Mouse (Mus musculus) lung, embryonic 14.5 days (tissue): ENCODE measurements at regions not wholly inside any gene's neighbourhood (a gene's known extent, or its start where the extent isn't known, plus 50 kb on each side); places are given as distances from the start of the nearest gene placed in this dataset.

Experiments used
- ATAC-seq: fragments of 200-750 bp; cut with Nextera tagmentation; 2 replicates; pipeline ENCODE4 v1.8.0; 2017; ENCODE audit warnings: mild to moderate bottlenecking, moderate TSS enrichment, moderate library complexity; ENCODE audit not compliant: insufficient read depth
- DNase-seq: peaks from one replicate; pipeline ENCODE4 v3.0.0-alpha.2; 2015
- H3K27ac ChIP-seq: fragments of 300-500 bp; sonication (generic); 2 replicates; pipeline ENCODE4 v1.5.1; 2014; ENCODE audit warnings: low read depth, mild to moderate bottlenecking, moderate library complexity
- H3K27me3 ChIP-seq: fragments of 300-500 bp; sonication (generic); 2 replicates; pipeline ENCODE4 v1.6.1; 2014; ENCODE audit warnings: low read length, control low read depth; ENCODE audit not compliant: insufficient read depth
- H3K36me3 ChIP-seq: fragments of 300-500 bp; sonication (generic); 2 replicates; pipeline ENCODE4 v1.6.1; 2014; ENCODE audit warnings: control low read depth; ENCODE audit not compliant: insufficient read depth
- H3K4me1 ChIP-seq: fragments of 300-500 bp; sonication (generic); 2 replicates; pipeline ENCODE4 v1.6.1; 2014; ENCODE audit warnings: antibody characterized with exemption, control low read depth; ENCODE audit not compliant: insufficient read depth
- H3K4me2 ChIP-seq: fragments of 300-500 bp; sonication (generic); 2 replicates; pipeline ENCODE4 v1.6.1; 2014; ENCODE audit warnings: mild to moderate bottlenecking
- H3K4me3 ChIP-seq: fragments of 300-500 bp; sonication (generic); 2 replicates; pipeline ENCODE4 v1.5.1; 2014; ENCODE audit warnings: low read depth, low read length
- H3K9ac ChIP-seq: fragments of 300-500 bp; sonication (generic); 2 replicates; pipeline ENCODE4 v1.6.1; 2014
- H3K9me3 ChIP-seq: fragments of 300-500 bp; sonication (generic); 2 replicates; pipeline ENCODE4 v1.6.1; 2016; ENCODE audit warnings: low read depth, low read length, control low read depth
- CTCF ChIP-seq: IDR thresholded peaks from 2 replicates; pipeline ENCODE4 v1.5.1; 2016; ENCODE audit warnings: antibody characterized with exemption, low read depth
- WGBS: fragments of 180-500 bp; shearing (Covaris S2); extraction: QIAGEN DNeasy Blood & Tissue Kit; methylation state at CpG from one replicate; pipeline ENCODE4 v1.1.7; 2014; 5-methylcytosine and 5-hydroxymethylcytosine counted together

- 91% methylated on average over 1 of the region's 1 CpGs for WGBS
- H3K4me3 ChIP-seq, result no peak overlapping the region
- no peak overlapping the region for H3K27ac ChIP-seq
- TF ChIP-seq CTCF, result no peak
- no peaks in the 10 kb centered on the region for H3K9me3 ChIP-seq
- DNase-seq, result no peak
- no peak overlapping the region for H3K9ac ChIP-seq
- no peaks in the 10 kb centered on the region for H3K36me3 ChIP-seq
- no peaks in the 10 kb centered on the region for H3K4me1 ChIP-seq
- ATAC-seq, result no peak
- H3K4me2 ChIP-seq, result no peak overlapping the region
- H3K27me3 ChIP-seq, result no peaks in the 10 kb centered on the region
Observed at GRCm38 (mm10) chr16:77488155-77488554, 113.7 kb downstream of the Gm11146 start.

GRCm38 (mm10) chr16:77479812-77480211 lies 122.1 kb downstream of the Gm11146 start:
- 57% methylated on average over 7 of the region's 7 CpGs for WGBS
- no peak overlapping the region for H3K27ac ChIP-seq
- no peaks in the 10 kb centered on the region for H3K27me3 ChIP-seq
- no peak overlapping the region for H3K4me2 ChIP-seq
- H3K9me3 ChIP-seq, result no peaks in the 10 kb centered on the region
- H3K36me3 ChIP-seq, result no peaks in the 10 kb centered on the region
- H3K4me1 ChIP-seq, result no peaks in the 10 kb centered on the region
- H3K9ac ChIP-seq, result no peak overlapping the region
- no peak overlapping the region for H3K4me3 ChIP-seq
- no peak for DNase-seq
- TF ChIP-seq CTCF, result no peak
- ATAC-seq, result no peak

- Histone ChIP-seq H3K27me3 (no peaks in the 10 kb centered on the region), H3K4me1 (no peaks in the 10 kb centered on the region), H3K4me2 (no peak overlapping the region), H3K9ac (no peak overlapping the region), H3K27ac (no peak overlapping the region), H3K4me3 (no peak overlapping the region), H3K36me3 (no peaks in the 10 kb centered on the region), H3K9me3 (no peaks in the 10 kb centered on the region)
- ATAC-seq (peak; percentile 36; the same call in 1 of the 2 replicates), DNase-seq (no peak)
- 90% methylated on average over 3 of the region's 3 CpGs for WGBS
- TF ChIP-seq CTCF, result no peak
Observed at GRCm38 (mm10) chr16:77471868-77472267, 130.0 kb downstream of the Gm11146 start.

GRCm38 (mm10) chr16:77469903-77470302 lies 132.0 kb downstream of the Gm11146 start:
- H3K4me1 ChIP-seq, result no peaks in the 10 kb centered on the region
- WGBS, result 83% methylated on average over 4 of the region's 4 CpGs
- no peak overlapping the region for H3K4me2 ChIP-seq
- no peaks in the 10 kb centered on the region for H3K36me3 ChIP-seq
- TF ChIP-seq CTCF, result no peak
- no peak for DNase-seq
- no peaks in the 10 kb centered on the region for H3K9me3 ChIP-seq
- ATAC-seq, result no peak
- H3K27ac ChIP-seq, result no peak overlapping the region
- H3K27me3 ChIP-seq, result no peaks in the 10 kb centered on the region
- H3K4me3 ChIP-seq, result no peak overlapping the region
- H3K9ac ChIP-seq, result no peak overlapping the region

- H3K27me3 ChIP-seq, result no peaks in the 10 kb centered on the region
- no peak overlapping the region for H3K4me3 ChIP-seq
- H3K36me3 ChIP-seq, result no peaks in the 10 kb centered on the region
- H3K9ac ChIP-seq, result no peak overlapping the region
- ATAC-seq (no peak), DNase-seq (no peak)
- no peak for TF ChIP-seq CTCF
- H3K4me1 ChIP-seq, result no peaks in the 10 kb centered on the region
- no peak overlapping the region for H3K4me2 ChIP-seq
- 77% methylated on average over 6 of the region's 6 CpGs for WGBS
- H3K27ac ChIP-seq, result no peak overlapping the region
- H3K9me3 ChIP-seq, result no peaks in the 10 kb centered on the region
Observed at GRCm38 (mm10) chr16:77469328-77469875, 132.5 kb downstream of the Gm11146 start.

GRCm38 (mm10) chr16:77467216-77467615 lies 134.7 kb downstream of the Gm11146 start:
- Histone ChIP-seq H3K9me3 (no peaks in the 10 kb centered on the region), H3K9ac (no peak overlapping the region), H3K36me3 (no peaks in the 10 kb centered on the region), H3K4me1 (no peaks in the 10 kb centered on the region), H3K27ac (no peak overlapping the region), H3K4me3 (no peak overlapping the region), H3K4me2 (no peak overlapping the region), H3K27me3 (no peaks in the 10 kb centered on the region)
- DNase-seq, result no peak
- ATAC-seq, result no peak
- 54% methylated on average over 12 of the region's 12 CpGs for WGBS
- no peak for TF ChIP-seq CTCF

- ATAC-seq (no peak), DNase-seq (no peak)
- H3K9me3 ChIP-seq, result no peaks in the 10 kb centered on the region
- no peak overlapping the region for H3K4me3 ChIP-seq
- no peaks in the 10 kb centered on the region for H3K36me3 ChIP-seq
- no peak overlapping the region for H3K4me2 ChIP-seq
- no peak overlapping the region for H3K27ac ChIP-seq
- H3K27me3 ChIP-seq, result no peaks in the 10 kb centered on the region
- 84% methylated on average over 6 of the region's 6 CpGs for WGBS
- no peak for TF ChIP-seq CTCF
- H3K9ac ChIP-seq, result no peak overlapping the region
- no peaks in the 10 kb centered on the region for H3K4me1 ChIP-seq
Observed at GRCm38 (mm10) chr16:77464623-77465022, 137.3 kb downstream of the Gm11146 start.

- Histone ChIP-seq H3K9me3 (no peaks in the 10 kb centered on the region), H3K27ac (no peak overlapping the region), H3K4me3 (no peak overlapping the region), H3K4me2 (no peak overlapping the region), H3K27me3 (no peaks in the 10 kb centered on the region), H3K4me1 (no peaks in the 10 kb centered on the region), H3K36me3 (no peaks in the 10 kb centered on the region), H3K9ac (no peak overlapping the region)
- 60% methylated on average over 3 of the region's 3 CpGs for WGBS
- ATAC-seq, result no peak
- DNase-seq, result no peak
- TF ChIP-seq CTCF, result no peak
Observed at GRCm38 (mm10) chr16:77461922-77462321, 140.0 kb downstream of the Gm11146 start.
